Mouse (Mus musculus) T-helper 2 cell (primary cell): ENCODE data around the gene Olfr410.

Experiments
- in situ Hi-C: fragments of 300-600 bp; cut with MboI, MseI; formaldehyde crosslinking; loops from one replicate; pipeline ENCODE4 v1.15.1; 2025; ENCODE audit warnings: high pct_unique_total_duplicates

The Olfr410 gene

DNA sequence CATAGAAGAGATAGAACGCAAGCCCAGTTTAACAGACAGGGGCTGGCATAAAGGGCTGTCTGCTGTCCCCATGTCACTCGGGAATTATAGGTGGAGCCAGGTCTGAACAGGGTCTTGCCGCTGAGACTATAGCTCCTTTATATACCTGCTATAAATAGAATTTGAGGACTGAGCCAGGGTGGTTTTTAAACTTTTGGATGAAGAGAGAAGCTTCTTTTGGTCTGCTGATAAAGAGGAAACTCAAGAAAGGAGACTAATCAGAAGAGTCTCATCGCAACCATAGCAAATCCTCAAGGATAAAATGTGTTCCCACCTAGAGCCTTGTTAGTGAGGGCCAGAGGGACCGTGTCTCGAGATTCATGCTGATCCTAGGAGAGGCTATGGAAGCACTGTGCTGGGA, at the start of gene Olfr410:
Olfr410 (minus strand) TSS at position 101 of the 400 bp plus-strand sequence.
- in situ Hi-C loops: no loop called here

DNA sequence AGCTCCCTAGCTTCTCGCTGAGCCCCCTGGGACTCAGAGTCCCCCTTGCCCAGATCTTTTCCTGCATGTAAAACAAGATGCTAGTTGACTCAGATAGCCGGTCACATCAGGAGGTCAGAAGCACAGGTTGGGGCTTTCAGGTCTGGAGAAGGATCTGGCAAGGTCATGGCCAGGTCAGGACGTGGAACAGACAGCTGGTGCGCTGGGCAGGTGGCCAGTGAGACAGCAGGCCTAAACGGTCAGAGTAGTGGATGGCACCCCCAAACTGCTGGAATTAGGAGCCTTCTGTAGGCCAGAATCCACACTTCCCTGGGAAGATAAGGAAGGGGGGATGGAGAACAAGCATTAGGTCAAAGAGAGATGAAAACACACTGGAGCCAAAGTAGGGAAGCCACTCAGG, 49.4 kb upstream of the Olfr410 start:
- in situ Hi-C loops: no loop called here

DNA sequence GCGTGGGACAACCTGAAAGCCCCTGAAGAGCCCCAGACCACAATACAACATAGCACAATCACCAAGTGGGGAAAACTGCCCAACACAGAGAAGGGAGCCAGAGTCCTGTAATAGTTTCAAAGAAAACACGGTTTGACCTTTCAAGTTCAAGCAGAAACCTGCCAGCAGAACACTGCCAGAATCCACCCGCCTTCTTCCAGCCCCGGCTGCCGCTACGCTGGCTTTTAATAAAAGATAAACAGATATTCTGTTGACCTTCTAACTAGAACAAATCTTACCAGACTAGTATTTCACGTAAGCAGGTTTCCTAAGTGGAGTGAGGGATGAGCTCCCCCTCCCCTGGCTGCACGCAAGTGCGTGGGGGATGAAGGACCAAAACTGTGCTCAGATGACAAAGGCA, 47.8 kb upstream of the Olfr410 start:
- in situ Hi-C loops: no loop called here

DNA sequence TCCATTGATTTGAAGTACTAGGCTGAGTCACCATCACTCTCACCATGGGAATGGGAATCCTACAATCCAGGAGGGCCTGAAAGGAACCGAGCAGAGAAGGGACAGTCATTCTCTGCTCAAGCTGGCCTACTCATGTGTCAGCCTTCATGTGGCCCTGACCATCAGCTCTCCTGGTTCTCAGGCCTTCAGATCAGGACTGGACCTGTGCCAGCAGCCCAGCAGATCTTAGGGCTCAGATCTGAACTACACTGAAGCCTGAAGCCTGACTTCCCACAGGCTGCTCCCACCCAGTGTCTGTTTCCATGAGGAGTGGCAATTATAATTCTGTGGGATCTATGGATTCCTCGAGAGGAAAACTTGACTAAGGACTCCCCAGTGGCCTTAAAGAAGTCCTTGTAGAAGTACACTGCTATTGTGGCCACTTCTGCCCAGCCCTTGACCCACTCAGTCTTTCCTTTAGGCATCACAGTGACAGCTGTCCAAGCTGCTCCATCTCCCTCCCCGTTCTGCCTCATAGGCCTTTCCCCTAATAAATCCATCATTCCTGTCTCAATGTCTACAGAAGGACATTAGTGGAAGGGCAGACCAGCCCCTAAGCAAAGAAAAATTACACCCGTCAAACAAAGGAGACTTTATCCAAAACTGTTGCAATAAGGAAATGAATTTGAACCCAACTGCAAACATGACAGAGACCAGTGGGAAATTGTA, 41.5 kb upstream of the Olfr410 start:
- in situ Hi-C loops: loop anchor here (5.0 to 10.0 kb wide), 2 partner anchors 148 to 1245 kb away; partner anchors contain the start of gene Haspin

- in situ Hi-C loops: loop anchor here (5.0 to 10.0 kb wide), 2 partner anchors 150 to 1242 kb away; partner anchors contain the start of gene Haspin
Measured at GRCm38 (mm10) chr11:74376847-74377246, 39.0 kb upstream of the Olfr410 start.

DNA sequence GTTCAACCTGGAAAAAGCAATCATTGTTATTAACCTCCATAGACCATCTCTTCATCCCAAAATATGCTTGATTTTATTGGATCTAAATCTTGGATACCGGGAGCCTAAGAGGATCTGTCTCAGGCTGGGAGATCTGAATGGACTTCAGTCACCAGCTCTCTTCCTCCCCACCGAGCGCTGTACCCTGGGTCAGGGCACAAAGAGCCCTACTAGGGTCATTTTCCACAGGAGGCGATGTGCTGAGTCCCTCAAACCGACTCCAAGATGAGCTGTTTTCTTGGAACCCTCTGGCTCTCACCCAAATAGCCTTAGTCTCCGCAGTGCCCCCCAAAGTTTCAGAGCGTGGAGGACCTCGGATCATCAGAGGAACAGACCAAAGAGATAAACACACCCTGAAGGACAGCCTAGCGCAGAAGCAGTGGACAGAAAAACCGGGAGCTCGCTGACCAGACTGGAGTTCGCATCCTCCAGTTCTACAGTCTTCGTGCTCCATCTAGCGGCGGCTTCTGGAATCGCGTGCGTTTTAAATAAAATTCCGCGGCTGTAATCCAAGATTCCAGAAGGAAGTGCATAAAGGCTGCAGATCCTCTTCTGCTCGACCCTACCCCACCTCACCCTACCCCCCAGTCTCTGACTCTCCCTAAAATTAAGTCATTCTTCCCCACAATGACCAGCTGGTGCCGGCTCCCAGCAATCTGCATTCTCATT, 33.7 kb upstream of the Olfr410 start:
- in situ Hi-C loops: loop anchor here (10.0 kb wide), 1 partner anchor 1237 kb away; the partner anchor contains the start of gene Haspin

GRCm38 (mm10) chr11:74361769-74362168, 23.9 kb upstream of the Olfr410 start, which contains the start of gene Olfr412:
Gene Olfr412 (plus strand): TSS chr11:74362069.
- in situ Hi-C loops: no loop called here

GRCm38 (mm10) chr11:74352550-74352949, 14.7 kb upstream of the Olfr410 start, which contains the start of gene Olfr411:
Gene Olfr411 (minus strand): TSS chr11:74352650.
- in situ Hi-C loops: loop anchor here (10.0 kb wide), 1 partner anchor 88 kb away; no protein-coding TSS in a partner anchor

DNA sequence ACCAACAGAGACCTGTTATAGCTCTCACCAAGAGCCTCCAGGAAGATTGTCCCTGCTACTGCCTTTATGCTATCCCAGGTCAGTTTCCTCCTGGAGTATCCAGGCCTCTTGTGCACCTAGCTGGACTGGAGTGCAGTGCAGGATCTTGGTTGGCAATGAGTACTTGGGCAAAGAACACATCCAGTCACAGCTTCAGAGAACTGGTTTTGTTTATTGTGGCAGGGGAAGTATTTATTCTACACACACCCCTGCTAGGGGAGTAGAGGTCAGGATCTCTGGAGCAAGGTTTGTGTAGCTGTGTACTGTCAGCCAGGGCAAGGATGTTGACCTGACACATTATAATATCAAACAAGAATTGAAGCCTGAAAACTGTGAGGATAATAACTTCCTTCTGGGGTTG, 9.1 kb downstream of the Olfr410 start:
- in situ Hi-C loops: no loop called here

DNA sequence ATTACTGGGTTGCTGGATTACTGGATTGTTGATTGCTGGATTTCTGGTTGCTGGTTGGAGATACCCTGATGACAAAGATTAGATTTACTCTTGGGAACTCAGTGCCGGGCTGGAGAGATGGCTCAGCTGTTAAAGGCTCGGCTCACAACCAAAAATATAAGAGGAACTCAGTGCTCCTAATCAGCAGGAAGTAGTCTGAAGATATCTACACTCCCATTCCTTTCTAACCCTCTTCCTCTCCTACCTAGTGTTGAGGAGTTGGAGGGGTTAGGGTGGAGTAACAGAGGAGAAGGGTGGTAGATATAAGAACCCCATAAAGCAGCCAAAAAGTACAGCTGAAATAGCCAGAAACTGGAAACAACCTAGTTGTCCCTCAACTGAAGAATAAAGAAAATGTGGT, 11.8 kb downstream of the Olfr410 start:
- in situ Hi-C loops: no loop called here

DNA sequence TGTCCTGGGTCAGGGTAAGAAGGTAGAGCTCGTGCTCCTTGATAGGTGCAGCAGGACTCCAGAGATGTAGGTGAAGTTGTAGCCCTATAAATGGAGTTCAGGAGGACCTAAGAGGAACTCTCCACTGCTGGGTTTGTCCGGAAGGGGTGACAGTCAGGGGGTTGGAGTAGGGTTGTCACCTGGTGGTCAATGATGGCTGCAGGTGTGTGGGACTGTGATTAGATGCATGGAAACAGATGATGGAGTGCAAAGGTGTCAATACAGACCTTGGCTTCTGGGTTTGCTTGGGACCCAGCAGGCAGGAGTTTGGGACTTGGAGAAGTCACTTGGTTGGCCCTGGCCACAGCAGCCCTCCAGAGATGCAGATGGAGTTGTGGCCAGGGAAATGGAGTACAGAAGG, 50.6 kb downstream of the Olfr410 start:
- in situ Hi-C loops: no loop called here

- in situ Hi-C loops: no loop called here
Measured at GRCm38 (mm10) chr11:74283436-74283835, 54.4 kb downstream of the Olfr410 start, which contains the start of gene Olfr59. Gene Olfr59 (plus strand): TSS chr11:74283736.
